8 mouse cellular contexts compared by ENCODE assay signal in genomic region chr9:124423552-124424291, GRCm38 (mm10). TPM values are rescaled to one million over a fixed set of nuclear protein-coding genes. Genes with fewer than 3 reads are reported as not detected.
DNase-seq lines count a peak whose midpoint lies in the region; ATAC-seq and TF ChIP-seq lines count a peak whose summit lies in the region.

No protein-coding gene starts in this region.

- no peak for TF ChIP-seq CTCF in liver, embryonic 14.5 days (IDR thresholded peaks at IDR 0.05; ENCODE audit: low read depth)

- H3K4me2 ChIP-seq in heart, embryonic 15.5 days = peak overlapping the region; percentile 85
- H3K4me2 ChIP-seq in liver, embryonic 14.5 days (ENCODE audit: low read depth) = peak overlapping the region; percentile 79
- H3K4me2 ChIP-seq in neural tube, embryonic 12.5 days (replicated peaks) = peak overlapping the region; percentile 68

- H3K36me3 ChIP-seq in forebrain, embryonic 10.5 days (replicated peaks) = no peaks in the 10 kb centered on the region
- H3K36me3 ChIP-seq in heart, embryonic 15.5 days = no peaks in the 10 kb centered on the region
- H3K36me3 ChIP-seq in liver, embryonic 14.5 days (replicated peaks; ENCODE audit: control insufficient read depth, insufficient read depth, low read depth) = no peaks in the 10 kb centered on the region
- no peaks in the 10 kb centered on the region for H3K36me3 ChIP-seq in neural tube, embryonic 12.5 days

- under 1% methylated on average over 74 of the region's 74 CpGs for WGBS in forebrain, embryonic 10.5 days
- under 1% methylated on average over 74 of the region's 74 CpGs for WGBS in heart, embryonic 15.5 days
- WGBS in liver, embryonic 14.5 days (ENCODE audit: insufficient replicate concordance) = under 1% methylated on average over 74 of the region's 74 CpGs
- under 1% methylated on average over 73 of the region's 74 CpGs for WGBS in neural tube, embryonic 12.5 days

- H3K27me3 ChIP-seq in forebrain, embryonic 10.5 days (ENCODE audit: poor library complexity, severe bottlenecking) = no peaks in the 10 kb centered on the region
- H3K27me3 ChIP-seq in heart, embryonic 15.5 days = peaks cover 5% of the 10 kb centered on the region; the same call in 1 of the 2 replicates
- no peaks in the 10 kb centered on the region for H3K27me3 ChIP-seq in liver, embryonic 14.5 days (ENCODE audit: control insufficient read depth, insufficient read depth, low read length)
- no peaks in the 10 kb centered on the region for H3K27me3 ChIP-seq in neural tube, embryonic 12.5 days (replicated peaks)

- ATAC-seq in CD4-positive, CD25-positive, alpha-beta regulatory T cell, adult 4 months = peak; percentile 60
- peak; percentile 68 for ATAC-seq in heart, embryonic 15.5 days (replicated peaks; ENCODE audit: insufficient number of reproducible peaks, insufficient read depth, low FRiP score, low read depth)
- ATAC-seq in liver, embryonic 14.5 days (ENCODE audit: insufficient read depth) = peak; percentile 75
- peak; percentile 75 for ATAC-seq in neural tube, embryonic 12.5 days (ENCODE audit: low FRiP score, low read depth)

- no peak for TF ChIP-seq EP300 in liver, embryonic 14.5 days (IDR thresholded peaks at IDR 0.05; ENCODE audit: low read depth)

- H3K9me3 ChIP-seq in forebrain, embryonic 10.5 days = no peaks in the 10 kb centered on the region
- no peaks in the 10 kb centered on the region for H3K9me3 ChIP-seq in heart, embryonic 15.5 days (replicated peaks)
- H3K9me3 ChIP-seq in liver, embryonic 14.5 days (ENCODE audit: control insufficient read depth, low read length) = no peaks in the 10 kb centered on the region
- H3K9me3 ChIP-seq in neural tube, embryonic 12.5 days = no peaks in the 10 kb centered on the region

- no peaks in the 10 kb centered on the region for H3K4me1 ChIP-seq in brown adipose tissue, adult 24 weeks (ENCODE audit: control insufficient read depth, insufficient read depth, insufficient read length, low read length)
- H3K4me1 ChIP-seq in forebrain, embryonic 10.5 days = peaks cover 4% of the 10 kb centered on the region
- no peaks in the 10 kb centered on the region for H3K4me1 ChIP-seq in heart, embryonic 15.5 days (replicated peaks)
- H3K4me1 ChIP-seq in liver, embryonic 14.5 days (replicated peaks; ENCODE audit: control insufficient read depth in 2 of 2, insufficient read depth in 2 of 2, low read length in 1 of 2) = peaks cover 0 to 3% of the 10 kb centered on the region in 2 experiments; a peak in 2 of 4 replicates
- peaks cover 5% of the 10 kb centered on the region; the same call in 1 of the 2 replicates for H3K4me1 ChIP-seq in neural tube, embryonic 12.5 days

- H3K9ac ChIP-seq in heart, embryonic 15.5 days = peak overlapping the region; percentile 76
- peak overlapping the region; percentile 59 for H3K9ac ChIP-seq in liver, embryonic 14.5 days (replicated peaks)
- H3K9ac ChIP-seq in neural tube, embryonic 12.5 days = peak overlapping the region; percentile 73

- H3K4me3 ChIP-seq in brown adipose tissue, adult 24 weeks (ENCODE audit: insufficient read depth, low read depth, low read length) = peak overlapping the region; percentile 85
- peak overlapping the region; percentile 79 for H3K4me3 ChIP-seq in forebrain, embryonic 10.5 days
- H3K4me3 ChIP-seq in heart, embryonic 15.5 days = peak overlapping the region; percentile 73
- peak overlapping the region; percentile 72 to 79 for H3K4me3 ChIP-seq in liver, embryonic 14.5 days (ENCODE audit: insufficient read depth in 1 of 2, low read depth in 2 of 2, low read length in 2 of 2)
- peak overlapping the region; percentile 68 for H3K4me3 ChIP-seq in neural tube, embryonic 12.5 days

- peak; percentile 96 for DNase-seq in forebrain, embryonic 10.5 days (ENCODE audit: extremely low spot score, low spot score)
- DNase-seq in kidney, postnatal 25 days = peak; percentile 99
- DNase-seq in liver, embryonic 14.5 days (ENCODE audit: low read depth in 3 of 3, low spot score in 3 of 3) = peak; percentile 82 to 86 (median 85)
- DNase-seq in telencephalon, adult 2 months (ENCODE audit: low read depth, low spot score) = peak; percentile 99

- peak overlapping the region; percentile 99 for H3K27ac ChIP-seq in brown adipose tissue, adult 24 weeks (replicated peaks; ENCODE audit: low read depth, low read length)
- H3K27ac ChIP-seq in forebrain, embryonic 10.5 days = peak overlapping the region; percentile 97
- peak overlapping the region; percentile 98 for H3K27ac ChIP-seq in heart, embryonic 15.5 days
- H3K27ac ChIP-seq in liver, embryonic 14.5 days = peak overlapping the region; percentile 82
- peak overlapping the region; percentile 90 for H3K27ac ChIP-seq in neural tube, embryonic 12.5 days

RNA-seq across cellular contexts. Expression of gene Ppp2r3d, which starts 53.0 kb away (rescaled TPM):
- 10 to 100 TPM in 1 of 2 experiments, 1 to 10 TPM in 1; 9.7 to 12.9 TPM for polyA plus RNA-seq in CD4-positive, CD25-positive, alpha-beta regulatory T cell, adult 4 months (2017; shearing (Covaris generic))
- 22.9 and 25.4 TPM in 2 replicates for polyA plus RNA-seq in brown adipose tissue, adult 24 weeks (2012; ENCODE audit: insufficient read depth, insufficient read length, missing spikeins)
- 111 and 116 TPM in 2 replicates for polyA plus RNA-seq in forebrain, embryonic 10.5 days (2016; fragmentation: Nextera tagmentation; extraction: Ambion mirVana)
- 121 and 137 TPM in 2 replicates for polyA plus RNA-seq in heart, embryonic 15.5 days (2015; fragmentation: Nextera tagmentation; extraction: Ambion mirVana)
- polyA plus RNA-seq in liver, embryonic 14.5 days (2012; rRNA removed) = 38.8 and 40.1 TPM in 2 replicates
- polyA plus RNA-seq in liver, embryonic 14.5 days (2014; fragmentation: Nextera tagmentation; extraction: Ambion mirVana) = 19.0 and 23.2 TPM in 2 replicates
- polyA plus RNA-seq in neural tube, embryonic 12.5 days (2016; fragmentation: Nextera tagmentation; extraction: Ambion mirVana) = 194 and 199 TPM in 2 replicates

Comparison
In these comparisons a context has a peak if more than half of its experiments do, and no peak if none do; other contexts are left out.
1. Peak in every context shown above with its lines: DNase-seq, ATAC-seq, H3K4me3 ChIP-seq and H3K27ac ChIP-seq.